Comparison of ENCODE assay signal across 8 mouse cellular contexts in genomic region chr8:107425230-107425597, GRCm38 (mm10). TPM values are rescaled to one million over a fixed set of nuclear protein-coding genes. Genes with fewer than 3 reads are reported as not detected.
A peak's percentile ranks its signal among the peaks of the same experiment; 100 is the strongest.
DNase-seq lines count a peak whose midpoint lies in the region; ATAC-seq and TF ChIP-seq lines count a peak whose summit lies in the region.

No protein-coding gene starts in this region.

- no peak overlapping the region for H3K9ac ChIP-seq in forebrain, postnatal 0 days
- H3K9ac ChIP-seq in neural tube, embryonic 12.5 days, result no peak overlapping the region
- H3K9ac ChIP-seq in liver, embryonic 12.5 days, result 0 out of 2 replicates have a peak overlapping the region, but pooled peaks have one; percentile 86

- H3K4me1 ChIP-seq in forebrain, embryonic 10.5 days, result peaks cover 16% of the 10 kb centered on the region
- H3K4me1 ChIP-seq in forebrain, postnatal 0 days (ENCODE audit: insufficient read depth), result 0 out of 2 replicates have a peak, but pooled peaks cover 4% of the 10 kb centered on the region
- H3K4me1 ChIP-seq in neural tube, embryonic 12.5 days, result peaks cover 15% of the 10 kb centered on the region
- H3K4me1 ChIP-seq in liver, embryonic 12.5 days, result peaks cover 35% of the 10 kb centered on the region

- WGBS in forebrain, embryonic 10.5 days, result 48% methylated on average over 8 of the region's 8 CpGs
- 47% methylated on average over 8 of the region's 8 CpGs for WGBS in forebrain, postnatal 0 days
- WGBS in neural tube, embryonic 12.5 days, result 51% methylated on average over 8 of the region's 8 CpGs
- 24% methylated on average over 8 of the region's 8 CpGs for WGBS in liver, embryonic 12.5 days (ENCODE audit: insufficient replicate concordance)

- no peaks in the 10 kb centered on the region for H3K9me3 ChIP-seq in forebrain, embryonic 10.5 days
- no peaks in the 10 kb centered on the region for H3K9me3 ChIP-seq in forebrain, postnatal 0 days (ENCODE audit: low read length)
- H3K9me3 ChIP-seq in neural tube, embryonic 12.5 days, result no peaks in the 10 kb centered on the region
- H3K9me3 ChIP-seq in liver, embryonic 12.5 days (replicated peaks), result no peaks in the 10 kb centered on the region

- no peak; the same call in 1 of the 2 replicates for ATAC-seq in forebrain, postnatal 0 days
- ATAC-seq in neural tube, embryonic 12.5 days (ENCODE audit: low FRiP score, low read depth), result no peak
- ATAC-seq in liver, embryonic 12.5 days, result no peak

- DNase-seq in forebrain, embryonic 10.5 days (ENCODE audit: extremely low spot score, low spot score), result no peak
- no peak for DNase-seq in forebrain, postnatal 0 days
- no peak for DNase-seq in neural tube, embryonic 10.5 days (ENCODE audit: extremely low spot score, low spot score)
- no peak for DNase-seq in left cerebral cortex, adult 18-20 months (ENCODE audit: low spot score in 2 of 2)
- no peak for DNase-seq in right cerebral cortex, adult 2 months (ENCODE audit: low spot score in 2 of 2)
- DNase-seq in cerebellum, adult 11 months, result no peak

- no peak for TF ChIP-seq CTCF in forebrain, postnatal 0 days (IDR thresholded peaks at IDR 0.05; ENCODE audit: low read depth)

- peak overlapping the region; percentile 94; the same call in 1 of the 2 replicates for H3K27ac ChIP-seq in forebrain, embryonic 10.5 days
- no peak overlapping the region for H3K27ac ChIP-seq in forebrain, postnatal 0 days (ENCODE audit: low read depth, low read length)
- no peak overlapping the region for H3K27ac ChIP-seq in neural tube, embryonic 12.5 days
- no peak overlapping the region for H3K27ac ChIP-seq in liver, embryonic 12.5 days

- peaks cover 33% of the 10 kb centered on the region for H3K36me3 ChIP-seq in forebrain, embryonic 10.5 days (replicated peaks)
- H3K36me3 ChIP-seq in forebrain, postnatal 0 days (ENCODE audit: insufficient read depth), result peaks cover 22% of the 10 kb centered on the region
- H3K36me3 ChIP-seq in neural tube, embryonic 12.5 days, result peaks cover 26% of the 10 kb centered on the region
- peaks cover 32% of the 10 kb centered on the region for H3K36me3 ChIP-seq in liver, embryonic 12.5 days

- no peak overlapping the region for H3K4me2 ChIP-seq in forebrain, postnatal 0 days (ENCODE audit: low read depth)
- peak overlapping the region; percentile 84; the same call in 1 of the 2 replicates for H3K4me2 ChIP-seq in neural tube, embryonic 12.5 days (replicated peaks)
- H3K4me2 ChIP-seq in liver, embryonic 12.5 days, result peak overlapping the region; percentile 86

- H3K4me3 ChIP-seq in forebrain, embryonic 10.5 days, result peak overlapping the region; percentile 89
- H3K4me3 ChIP-seq in forebrain, postnatal 0 days (ENCODE audit: low read depth, low read length), result no peak overlapping the region
- H3K4me3 ChIP-seq in neural tube, embryonic 12.5 days, result peak overlapping the region; percentile 90; the same call in 1 of the 2 replicates
- H3K4me3 ChIP-seq in liver, embryonic 12.5 days, result peak overlapping the region; percentile 78; the same call in 1 of the 2 replicates

- H3K27me3 ChIP-seq in forebrain, embryonic 10.5 days (ENCODE audit: poor library complexity, severe bottlenecking), result no peaks in the 10 kb centered on the region
- no peaks in the 10 kb centered on the region for H3K27me3 ChIP-seq in forebrain, postnatal 0 days (ENCODE audit: insufficient read depth, low read length)
- H3K27me3 ChIP-seq in neural tube, embryonic 12.5 days (replicated peaks), result 0 out of 2 replicates have a peak, but pooled peaks cover 3% of the 10 kb centered on the region
- H3K27me3 ChIP-seq in liver, embryonic 12.5 days (replicated peaks), result peaks cover 14% of the 10 kb centered on the region

RNA-seq across cellular contexts. Expression of gene Nob1, which starts 0.4 kb away (rescaled TPM):
- 99.5 TPM in 2 replicates for polyA plus RNA-seq in forebrain, embryonic 10.5 days (2016; fragmentation: Nextera tagmentation; extraction: Ambion mirVana)
- 25.9 and 29.7 TPM in 2 replicates for total RNA-seq in forebrain, postnatal 0 days (2014; rRNA removed)
- 43.6 and 56.0 TPM in 2 replicates for polyA plus RNA-seq in forebrain, postnatal 0 days (2015; fragmentation: Nextera tagmentation; extraction: Ambion mirVana)
- 79.1 and 81.5 TPM in 2 replicates for polyA plus RNA-seq in neural tube, embryonic 12.5 days (2016; fragmentation: Nextera tagmentation; extraction: Ambion mirVana)
- 63.7 and 68.9 TPM in 2 replicates for polyA plus RNA-seq in liver, embryonic 12.5 days (2016; fragmentation: Nextera tagmentation; extraction: Ambion mirVana)
- 10 to 100 TPM; 36.3 to 40.2 TPM for total RNA-seq in left cerebral cortex, adult 18-20 months (2021)

RNA-seq across cellular contexts. Expression of gene Wwp2, which starts 11.0 kb away (rescaled TPM):
- polyA plus RNA-seq in forebrain, embryonic 10.5 days (2016; fragmentation: Nextera tagmentation; extraction: Ambion mirVana), result 56.8 and 57.9 TPM in 2 replicates
- total RNA-seq in forebrain, postnatal 0 days (2014; rRNA removed), result 29.7 and 37.0 TPM in 2 replicates
- 30.2 and 34.9 TPM in 2 replicates for polyA plus RNA-seq in forebrain, postnatal 0 days (2015; fragmentation: Nextera tagmentation; extraction: Ambion mirVana)
- 74.2 and 79.0 TPM in 2 replicates for polyA plus RNA-seq in neural tube, embryonic 12.5 days (2016; fragmentation: Nextera tagmentation; extraction: Ambion mirVana)
- 37.9 and 39.0 TPM in 2 replicates for polyA plus RNA-seq in liver, embryonic 12.5 days (2016; fragmentation: Nextera tagmentation; extraction: Ambion mirVana)
- total RNA-seq in left cerebral cortex, adult 18-20 months (2021), result 10 to 100 TPM; 37.2 to 43.0 TPM

RNA-seq across cellular contexts. Expression of gene Nqo1, which starts 22.2 kb away (rescaled TPM):
- polyA plus RNA-seq in forebrain, embryonic 10.5 days (2016; fragmentation: Nextera tagmentation; extraction: Ambion mirVana), result 6.3 and 7.7 TPM in 2 replicates
- 8.7 and 10.3 TPM in 2 replicates for total RNA-seq in forebrain, postnatal 0 days (2014; rRNA removed)
- polyA plus RNA-seq in forebrain, postnatal 0 days (2015; fragmentation: Nextera tagmentation; extraction: Ambion mirVana), result 13.2 and 13.6 TPM in 2 replicates
- polyA plus RNA-seq in neural tube, embryonic 12.5 days (2016; fragmentation: Nextera tagmentation; extraction: Ambion mirVana), result 3.5 and 3.8 TPM in 2 replicates
- polyA plus RNA-seq in liver, embryonic 12.5 days (2016; fragmentation: Nextera tagmentation; extraction: Ambion mirVana), result 16.5 and 17.2 TPM in 2 replicates
- total RNA-seq in left cerebral cortex, adult 18-20 months (2021), result 1 to 10 TPM; 5.3 to 5.6 TPM
